Mouse (Mus musculus) layer of hippocampus, postnatal 10 days (tissue): ENCODE measurements around the gene Gm47995. TPM values are rescaled to one million over a fixed set of nuclear protein-coding genes. Genes with fewer than 3 reads are reported as not detected.
"Not testable (repeated sequence)": the region's sequence is repeated elsewhere in the genome, so short reads cannot be mapped to it uniquely, and the experiment has no call there.

Experiments
- DNase-seq, 2 experiments: peaks; one replicate each; pipeline ENCODE4 v3.0.0; 2021; ENCODE audit warnings: low spot score in 2 of 2
- total RNA-seq, 2 experiments: library from RNA; stranded (reverse); gene quantifications; 2 replicates each; pipeline ENCODE4 v1.2.3; 2021

Gene Gm47995
- total RNA-seq, 2 experiments from 2014 or later, result not detected

DNA sequence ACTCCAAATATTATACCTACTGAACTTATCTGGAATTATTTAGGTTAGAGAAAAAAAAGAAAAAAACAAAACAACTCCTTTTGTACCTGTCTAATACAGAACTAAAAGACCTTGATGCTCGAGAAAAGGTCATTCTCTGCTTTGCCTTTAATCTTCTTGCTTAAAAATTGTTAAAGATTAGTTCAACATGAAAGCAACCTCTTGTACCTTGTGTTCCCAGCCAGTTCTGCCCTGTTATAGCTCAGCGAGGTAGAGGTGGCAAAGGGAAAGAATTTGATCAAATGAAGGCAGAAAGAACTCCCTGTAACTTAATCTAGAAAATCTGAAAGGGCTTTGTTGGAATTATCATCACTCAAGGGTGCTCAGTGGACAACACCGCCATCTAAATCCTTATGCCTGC, 12.1 kb upstream of the Gm47995 start:
- DNase-seq, result not testable (repeated sequence)

DNA sequence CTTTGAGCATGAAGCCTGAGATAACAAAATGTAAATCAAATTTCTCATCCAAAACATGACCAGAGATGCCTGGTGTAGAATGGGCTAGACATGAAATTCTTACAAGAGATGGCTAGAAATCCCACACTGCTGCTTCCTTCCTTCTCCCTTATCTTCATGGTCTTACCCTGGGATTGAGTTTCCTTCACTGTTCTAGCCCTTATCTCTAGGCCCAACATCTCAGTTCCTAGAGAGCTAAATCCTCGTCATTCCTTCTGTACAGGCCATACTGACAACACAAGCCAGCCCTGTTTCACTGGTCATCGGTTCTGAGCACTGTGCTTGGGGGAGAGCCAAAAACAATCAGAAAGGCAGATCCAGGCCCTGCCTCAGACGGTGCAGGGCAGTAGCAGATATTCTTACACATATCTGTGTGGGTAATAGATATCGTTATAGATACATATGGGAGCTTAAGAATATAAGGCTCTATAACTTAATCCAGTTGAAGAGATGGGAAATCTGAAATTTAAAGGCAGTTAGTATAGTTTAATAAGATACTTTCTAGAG, 11.3 kb upstream of the Gm47995 start:
- not testable (repeated sequence) for DNase-seq

DNA sequence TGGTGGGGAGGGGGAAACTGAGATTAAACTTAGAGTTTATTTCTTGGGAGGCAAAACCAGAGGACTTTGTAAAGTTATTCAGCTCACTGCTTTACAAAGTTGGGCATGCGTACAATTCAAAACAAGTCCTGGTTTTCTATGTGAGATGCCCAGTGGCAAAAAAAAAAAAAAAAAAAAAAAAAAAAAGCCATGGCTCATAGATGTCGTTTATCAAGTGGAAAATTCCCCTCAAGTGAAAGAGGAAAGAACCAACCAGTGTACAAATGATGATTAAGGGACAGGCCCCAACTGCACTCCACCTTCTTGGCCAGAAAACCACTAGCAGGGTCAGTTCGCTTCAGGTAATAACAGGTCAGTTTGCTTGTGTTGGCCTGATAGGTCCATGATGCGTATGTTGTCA, 9.8 kb upstream of the Gm47995 start:
- DNase-seq, result no peak

DNA sequence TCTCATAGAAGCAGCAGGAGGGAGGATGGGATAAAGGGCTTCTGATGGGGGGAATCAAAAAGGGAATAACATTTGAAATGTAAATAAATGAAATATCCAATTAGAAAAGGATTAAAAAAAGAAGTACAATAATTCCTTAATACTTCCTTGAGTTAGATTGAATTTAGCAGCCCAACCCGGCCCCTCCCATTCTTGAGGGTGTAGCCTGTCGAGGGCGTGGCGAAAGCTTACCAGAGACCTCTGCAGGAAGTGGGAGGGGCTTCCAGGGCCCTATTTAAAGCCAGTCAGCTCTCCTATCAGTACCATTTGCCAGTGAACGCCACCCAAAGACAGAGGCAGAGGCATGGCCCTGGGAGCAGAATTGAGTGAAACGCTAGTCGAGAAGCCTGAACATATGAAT, 6.2 kb upstream of the Gm47995 start, which contains the start of gene Gm8947:
TSS of gene Gm8947 (plus strand) at position 302 of the 400 bp plus-strand sequence.
- DNase-seq, result not testable (repeated sequence)

DNA sequence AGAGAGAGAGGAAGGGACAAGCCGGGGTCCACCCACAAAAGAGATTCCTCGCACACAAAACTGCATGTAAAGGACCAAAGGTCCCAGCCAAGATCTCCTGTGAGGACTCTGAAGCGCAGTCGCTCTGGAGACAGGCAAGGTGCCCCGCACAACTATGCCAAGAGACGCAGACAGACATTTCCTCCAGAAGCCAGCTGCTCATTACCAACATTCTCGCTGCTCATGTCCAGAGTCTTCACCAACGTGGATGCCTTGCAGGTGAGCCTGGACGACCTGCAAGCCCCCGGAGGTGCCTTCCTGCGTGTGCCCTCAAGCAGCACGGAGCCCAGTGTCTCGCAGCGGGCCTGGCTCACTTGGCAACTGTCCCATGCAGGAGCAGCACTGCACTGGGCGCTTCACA, 5.5 kb upstream of the Gm47995 start:
- not testable (repeated sequence) for DNase-seq

DNA sequence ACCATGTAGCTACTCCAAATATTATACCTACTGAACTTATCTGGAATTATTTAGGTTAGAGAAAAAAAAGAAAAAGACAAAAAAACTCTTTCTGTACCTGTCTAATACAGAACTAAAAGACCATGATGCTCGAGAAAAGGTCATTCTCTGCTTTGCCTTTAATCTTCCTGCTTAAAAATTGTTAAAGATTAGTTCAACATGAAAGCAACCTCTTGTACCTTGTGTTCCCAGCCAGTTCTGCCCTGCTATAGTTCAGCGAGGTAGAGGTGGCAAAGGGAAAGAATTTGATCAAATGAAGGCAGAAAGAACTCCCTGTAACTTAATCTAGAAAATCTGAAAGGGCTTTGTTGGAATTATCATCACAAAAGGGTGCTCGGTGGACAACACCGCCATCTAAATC, 2.3 kb upstream of the Gm47995 start:
- DNase-seq, result not testable (repeated sequence)

DNA sequence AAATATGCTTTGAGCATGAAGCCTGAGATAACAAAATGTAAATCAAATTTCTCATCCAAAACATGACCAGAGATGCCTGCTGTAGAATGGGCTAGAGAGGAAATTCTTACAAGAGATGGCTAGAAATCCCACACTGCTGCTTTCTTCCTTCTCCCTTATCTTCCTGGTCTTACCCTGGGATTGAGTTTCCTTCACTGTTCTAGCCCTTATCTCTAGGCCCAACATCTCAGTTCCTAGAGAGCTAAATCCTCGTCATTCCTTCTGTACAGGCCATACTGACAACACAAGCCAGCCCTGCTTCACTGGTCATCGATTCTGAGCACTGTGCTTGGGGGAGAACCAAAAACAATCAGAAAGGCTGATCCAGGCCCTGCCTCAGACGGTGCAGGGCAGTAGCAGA, 1.6 kb upstream of the Gm47995 start:
- DNase-seq, result not testable (repeated sequence)

DNA sequence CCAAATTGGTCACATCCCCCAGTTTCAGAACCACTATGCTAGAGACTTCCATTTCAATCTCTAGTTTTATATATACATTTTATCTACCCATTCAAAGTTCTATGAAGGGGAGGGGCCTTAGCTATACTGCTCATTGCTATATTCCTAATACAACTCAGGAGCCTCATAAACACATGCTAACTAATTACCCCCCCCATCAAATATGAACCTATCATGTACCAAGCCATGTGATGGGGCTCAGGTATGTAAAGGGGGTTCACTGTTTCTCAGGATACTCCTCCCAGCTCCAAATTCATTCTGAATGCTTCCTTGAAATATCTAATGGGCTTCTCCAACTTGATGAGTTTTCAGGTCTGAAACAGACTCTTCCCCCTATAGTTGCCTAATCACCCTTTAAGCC, 2.4 kb downstream of the Gm47995 start:
- DNase-seq, result not testable (repeated sequence)

DNA sequence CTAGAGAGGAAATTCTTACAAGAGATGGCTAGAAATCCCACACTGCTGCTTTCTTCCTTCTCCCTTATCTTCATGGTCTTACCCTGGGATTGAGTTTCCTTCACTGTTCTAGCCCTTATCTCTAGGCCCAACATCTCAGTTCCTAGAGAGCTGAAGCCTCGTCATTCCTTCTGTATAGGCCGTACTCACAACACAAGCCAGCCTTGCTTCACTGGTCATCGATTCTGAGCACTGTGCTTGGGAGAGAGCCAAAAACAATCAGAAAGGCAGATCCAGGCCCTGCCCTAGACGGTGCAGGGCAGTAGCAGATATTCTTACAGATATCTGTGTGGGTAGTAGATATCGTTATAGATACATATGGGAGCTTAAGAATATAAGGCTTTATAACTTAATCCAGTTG, 4.5 kb downstream of the Gm47995 start:
- DNase-seq, result not testable (repeated sequence)

DNA sequence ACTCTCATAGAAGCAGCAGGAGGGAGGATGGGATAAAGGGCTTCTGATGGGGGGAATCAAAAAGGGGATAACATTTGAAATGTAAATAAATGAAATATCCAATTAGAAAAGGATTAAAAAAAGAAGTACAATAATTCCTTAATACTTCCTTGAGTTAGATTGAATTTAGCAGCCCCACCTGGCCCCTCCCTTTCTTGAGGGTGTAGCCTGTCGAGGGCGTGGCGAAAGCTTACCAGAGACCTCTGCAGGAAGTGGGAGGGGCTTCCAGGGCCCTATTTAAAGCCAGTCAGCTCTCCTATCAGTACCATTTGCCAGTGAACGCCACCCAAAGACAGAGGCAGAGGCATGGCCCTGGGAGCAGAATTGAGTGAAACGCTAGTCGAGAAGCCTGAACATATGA, 5.6 kb downstream of the Gm47995 start, which contains the start of gene 3110040M04Rik:
TSS of gene 3110040M04Rik (plus strand) at position 304 of the 400 bp plus-strand sequence.
- not testable (repeated sequence) for DNase-seq

DNA sequence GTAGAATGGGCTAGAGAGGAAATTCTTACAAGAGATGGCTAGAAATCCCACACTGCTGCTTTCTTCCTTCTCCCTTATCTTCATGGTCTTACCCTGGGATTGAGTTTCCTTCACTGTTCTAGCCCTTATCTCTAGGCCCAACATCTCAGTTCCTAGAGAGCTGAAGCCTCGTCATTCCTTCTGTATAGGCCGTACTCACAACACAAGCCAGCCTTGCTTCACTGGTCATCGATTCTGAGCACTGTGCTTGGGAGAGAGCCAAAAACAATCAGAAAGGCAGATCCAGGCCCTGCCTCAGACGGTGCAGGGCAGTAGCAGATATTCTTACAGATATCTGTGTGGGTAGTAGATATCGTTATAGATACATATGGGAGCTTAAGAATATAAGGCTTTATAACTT, 10.2 kb downstream of the Gm47995 start:
- not testable (repeated sequence) for DNase-seq

DNA sequence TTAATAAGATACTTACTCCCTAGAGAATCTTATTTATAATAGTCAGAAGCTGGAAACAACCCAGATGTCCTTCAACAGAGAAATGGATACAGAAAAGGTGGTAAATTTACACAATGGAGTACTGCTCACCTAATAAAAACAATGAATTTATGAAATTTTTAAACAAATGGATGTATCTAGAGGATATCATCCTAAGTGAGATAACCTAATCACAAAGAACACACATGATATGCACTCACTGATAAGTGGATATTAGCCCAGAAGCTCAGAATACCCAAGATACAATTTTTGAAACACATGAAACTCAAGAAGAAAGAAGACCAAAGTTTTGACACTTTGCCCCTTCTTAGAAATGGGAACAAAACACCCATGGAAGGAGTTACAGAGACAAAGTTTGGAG, 10.7 kb downstream of the Gm47995 start:
- DNase-seq, result not testable (repeated sequence)

DNA sequence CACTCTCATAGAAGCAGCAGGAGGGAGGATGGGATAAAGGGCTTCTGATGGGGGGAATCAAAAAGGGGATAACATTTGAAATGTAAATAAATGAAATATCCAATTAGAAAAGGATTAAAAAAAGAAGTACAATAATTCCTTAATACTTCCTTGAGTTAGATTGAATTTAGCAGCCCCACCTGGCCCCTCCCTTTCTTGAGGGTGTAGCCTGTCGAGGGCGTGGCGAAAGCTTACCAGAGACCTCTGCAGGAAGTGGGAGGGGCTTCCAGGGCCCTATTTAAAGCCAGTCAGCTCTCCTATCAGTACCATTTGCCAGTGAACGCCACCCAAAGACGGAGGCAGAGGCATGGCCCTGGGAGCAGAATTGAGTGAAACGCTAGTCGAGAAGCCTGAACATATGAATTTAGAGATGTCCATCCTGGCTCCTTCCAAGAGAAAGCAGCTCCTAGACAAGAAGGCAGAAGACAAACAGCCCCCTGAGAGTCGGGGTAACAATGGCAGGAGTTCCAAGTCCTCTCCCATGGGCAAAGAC, 11.6 kb downstream of the Gm47995 start, which contains the start of gene Gm47996:
TSS of gene Gm47996 (plus strand) at position 308 of the 532 bp plus-strand sequence.
- not testable (repeated sequence) for DNase-seq

DNA sequence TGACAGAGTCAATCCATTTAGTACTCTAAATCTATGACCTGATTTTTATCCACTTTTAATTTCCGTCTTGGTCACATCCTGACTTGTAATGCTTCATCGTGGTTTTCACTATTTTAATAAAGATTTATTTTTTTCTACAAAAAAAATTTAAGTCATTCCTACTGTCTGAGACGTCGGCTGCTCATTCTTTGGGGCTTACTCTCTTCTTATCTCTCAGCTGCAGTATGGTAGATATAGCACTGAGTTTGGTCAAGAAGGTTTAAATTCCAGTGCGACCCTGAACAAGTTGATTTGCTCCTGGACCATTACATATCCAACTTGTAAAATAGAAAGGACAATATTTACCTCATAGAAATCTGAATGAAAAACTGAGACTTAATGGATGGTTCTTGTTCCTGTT, 13.4 kb downstream of the Gm47995 start:
- DNase-seq, result not testable (repeated sequence)

DNA sequence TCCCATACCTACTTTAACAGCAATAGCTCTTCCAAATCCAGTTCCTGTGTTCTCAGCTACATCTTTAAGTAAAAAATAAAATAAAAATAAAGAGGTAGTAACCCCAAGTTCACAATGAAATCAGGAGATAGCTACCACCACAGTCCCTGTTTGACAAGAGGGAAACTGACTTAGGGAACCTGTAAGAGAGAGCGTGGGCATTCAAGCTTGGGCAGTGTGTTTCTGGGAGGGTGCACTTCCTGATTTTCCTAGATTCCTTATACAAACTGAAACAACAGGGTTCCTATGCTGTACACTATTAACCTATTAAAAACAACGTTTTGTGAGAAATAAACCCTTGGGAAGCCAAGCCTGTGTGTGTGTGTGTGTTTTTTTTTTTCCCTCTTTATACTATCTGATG, 16.6 kb downstream of the Gm47995 start:
- DNase-seq, result no peak

DNA sequence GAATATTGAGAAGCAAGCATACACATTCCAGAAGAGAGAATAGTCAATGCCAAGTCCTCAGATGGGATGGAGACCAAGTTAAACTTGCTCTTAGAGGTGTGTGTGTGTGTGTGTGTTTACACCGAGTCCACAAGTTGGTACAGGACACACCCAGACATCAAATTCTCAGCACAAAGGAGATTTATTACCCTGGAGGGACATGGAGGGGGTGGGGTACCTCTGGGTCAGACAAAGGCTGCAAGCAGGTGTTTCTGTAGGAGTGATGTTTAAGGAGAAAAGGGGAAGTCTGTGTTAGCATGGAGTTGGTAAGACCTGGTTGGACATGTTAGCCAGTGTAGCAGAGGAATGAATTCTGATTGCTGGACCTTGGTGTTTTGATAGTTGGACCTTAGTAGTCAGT, 17.7 kb downstream of the Gm47995 start:
- DNase-seq, result no peak

DNA sequence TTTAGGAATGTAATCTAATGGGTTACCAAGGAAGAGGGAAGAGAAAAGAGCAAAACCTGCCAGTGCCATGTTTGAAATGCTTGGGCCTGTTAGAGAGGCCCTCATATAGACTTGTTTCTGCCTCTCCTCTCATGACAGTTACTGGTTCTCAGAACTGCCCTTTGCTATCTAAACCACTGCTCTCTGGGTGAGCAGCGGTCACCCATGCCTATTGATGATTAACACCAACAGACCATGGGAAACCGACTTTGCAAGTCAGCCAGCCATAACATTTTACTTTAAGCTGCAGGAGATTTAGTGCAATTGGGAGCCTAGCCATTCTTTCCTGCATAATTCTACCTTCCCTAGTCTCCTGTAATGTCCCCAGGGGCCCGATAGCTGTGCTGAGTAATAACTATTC, 18.2 kb downstream of the Gm47995 start:
- no peak for DNase-seq

DNA sequence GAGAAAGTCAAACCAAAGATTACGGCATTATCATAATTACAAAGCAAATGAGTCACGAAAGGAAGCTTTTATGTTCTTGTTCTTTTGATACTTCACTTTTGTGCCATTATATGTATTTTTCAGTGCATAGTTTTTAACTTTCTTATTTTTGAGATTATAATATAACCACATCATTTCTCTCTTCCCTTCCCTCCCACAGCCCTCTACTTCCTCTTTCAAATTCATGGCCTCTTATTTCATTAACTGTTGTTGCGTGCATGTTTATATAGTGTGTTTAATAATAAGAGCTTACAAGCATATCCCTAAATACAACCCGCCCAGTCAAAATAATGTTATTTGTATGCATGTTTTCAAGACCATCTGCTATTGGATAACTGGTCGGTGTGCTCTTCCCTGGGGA, 20.8 kb downstream of the Gm47995 start:
- DNase-seq, result no peak

DNA sequence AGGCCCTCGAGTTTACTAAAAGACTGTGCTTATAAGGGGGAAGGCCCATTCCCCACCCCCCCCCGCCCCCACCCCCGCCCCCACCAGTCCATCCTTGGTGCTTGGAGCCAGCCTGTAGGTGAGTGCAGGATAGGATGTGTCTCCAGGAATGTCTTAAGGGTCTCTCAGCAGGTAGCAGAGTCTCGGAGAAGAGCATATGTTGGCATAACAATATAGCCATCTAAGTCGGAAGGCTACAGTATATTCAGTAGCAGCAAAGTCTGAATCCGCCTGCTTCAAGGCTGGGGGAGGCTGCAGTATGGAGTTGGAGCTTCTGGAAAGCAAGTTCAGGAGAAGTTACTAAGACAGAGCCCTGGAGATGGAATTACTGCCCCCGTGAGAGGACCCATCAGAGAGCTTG, 21.9 kb downstream of the Gm47995 start:
- DNase-seq, result no peak

DNA sequence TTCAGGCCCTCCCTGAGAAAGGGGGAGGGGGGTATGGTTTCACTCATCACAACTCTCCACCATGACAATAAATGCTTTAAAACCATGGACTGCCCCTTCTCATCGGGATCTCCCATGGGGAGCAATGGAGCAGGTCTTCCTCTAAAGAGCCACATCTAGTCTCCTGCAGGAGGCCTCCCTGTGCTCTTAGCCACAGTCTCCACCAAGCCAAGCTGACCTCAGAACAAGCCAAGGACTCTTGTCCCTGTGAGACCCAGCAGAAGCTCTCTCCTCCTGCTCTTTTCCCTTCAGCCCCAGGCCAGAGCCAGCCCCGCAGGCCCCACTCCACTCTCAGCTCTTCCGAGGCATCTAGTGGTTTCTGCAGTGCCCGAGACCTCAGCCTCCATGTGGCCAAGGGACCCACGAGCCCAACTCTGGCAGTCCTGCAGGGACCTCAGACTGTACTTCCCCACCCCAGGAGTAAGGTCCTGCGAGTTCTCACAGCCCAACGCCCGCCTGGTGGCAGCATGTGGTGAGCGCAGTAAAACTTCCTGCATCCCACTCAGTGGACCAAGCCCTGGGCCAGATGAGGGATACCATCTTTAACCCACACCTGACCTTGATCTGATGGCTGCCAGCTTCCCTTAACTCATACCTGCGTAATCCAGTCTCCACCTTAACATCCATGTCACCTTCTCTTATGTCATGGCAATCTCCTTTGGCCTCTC, 24.5 kb downstream of the Gm47995 start:
- no peak for DNase-seq

DNA sequence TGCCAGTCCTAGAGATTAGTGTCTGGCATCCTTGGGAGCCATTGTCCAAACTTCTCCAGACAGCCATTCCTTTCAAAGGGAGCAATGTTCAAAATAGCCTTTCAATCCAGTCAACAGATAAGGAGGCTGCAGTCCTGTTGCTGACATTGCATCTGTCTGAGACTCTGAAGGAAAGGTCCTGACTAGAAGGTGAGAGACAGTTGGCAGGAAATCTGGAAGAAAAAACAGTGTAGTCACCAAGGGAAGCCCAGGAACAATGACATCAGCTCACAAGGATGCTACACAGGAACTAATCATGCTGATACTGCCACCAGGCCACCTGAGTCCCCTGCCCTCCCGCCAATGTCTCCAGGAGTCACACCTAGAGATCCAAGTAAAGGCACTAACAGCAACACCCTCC, 25.1 kb downstream of the Gm47995 start:
- no peak for DNase-seq

DNA sequence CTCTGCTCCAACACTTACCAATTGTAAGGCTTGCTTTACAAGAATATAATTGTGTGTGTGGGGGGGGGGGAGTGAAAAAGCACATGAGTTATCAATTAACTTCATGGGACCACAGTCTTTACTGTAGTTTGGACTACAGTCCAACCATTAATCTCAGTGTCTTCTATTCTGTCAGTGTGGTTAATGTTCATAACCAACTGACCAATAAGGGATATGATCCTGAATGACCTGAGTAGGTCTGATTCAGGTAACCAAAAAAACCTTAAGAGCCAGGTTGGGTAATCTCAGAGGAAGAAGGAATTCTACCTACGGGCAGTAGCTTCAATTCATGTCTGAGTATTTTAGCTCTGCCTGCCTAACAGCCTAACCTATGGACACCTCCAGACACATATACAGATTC, 26.3 kb downstream of the Gm47995 start:
- no peak for DNase-seq

DNA sequence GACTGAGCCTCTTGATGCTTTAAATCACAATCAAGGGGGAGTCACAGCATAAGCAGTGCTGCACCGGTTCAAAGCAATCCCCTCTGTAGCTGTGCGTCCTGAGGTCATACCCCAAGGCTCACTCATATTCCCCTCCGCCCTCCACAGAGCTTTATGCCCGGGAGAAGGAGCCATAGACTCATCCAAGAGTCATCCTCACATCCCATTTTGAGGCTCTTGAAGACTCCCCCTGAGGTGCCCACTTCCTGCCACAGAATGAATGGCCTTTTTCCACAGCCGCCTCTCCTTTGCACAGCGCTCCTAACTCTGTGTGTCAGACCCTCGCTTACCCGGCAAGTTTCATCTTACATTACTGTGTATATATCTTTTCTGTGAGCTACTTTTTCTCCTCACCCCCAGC, 29.3 kb downstream of the Gm47995 start:
- DNase-seq, result no peak
